In genomic region chr16:91978423-91978822, GRCm38 (mm10) we compare ENCODE assay signal across 28 mouse cellular contexts.
DNase-seq lines count a peak whose midpoint lies in the region; ATAC-seq and TF ChIP-seq lines count a peak whose summit lies in the region.
"Had no signal": no experiment of that assay in that cellular context is flagged by ENCODE, and none has a peak within 500 bp of the region (broad histone marks: within the 10 kb centered on the region; RNA-seq: fewer than 3 reads in every experiment).

No protein-coding gene starts in this region.

- peaks cover 14% of the 10 kb centered on the region for H3K4me1 ChIP-seq in forebrain, embryonic 10.5 days
- 0 out of 2 replicates have a peak, but pooled peaks cover 3% of the 10 kb centered on the region for H3K4me1 ChIP-seq in forebrain, embryonic 14.5 days (ENCODE audit: control insufficient read depth, insufficient read depth, low read length)
- H3K4me1 ChIP-seq in heart, embryonic 14.5 days (ENCODE audit: control insufficient read depth in 2 of 2, insufficient read depth in 2 of 2, low read length in 2 of 2), result peaks cover 12 to 13% of the 10 kb centered on the region in 2 experiments
- no peaks in the 10 kb centered on the region for H3K4me1 ChIP-seq in heart, adult 2 months (ENCODE audit: control insufficient read depth, insufficient read depth, low read length)
- peaks cover 3% of the 10 kb centered on the region; the same call in 1 of the 2 replicates for H3K4me1 ChIP-seq in kidney, adult 2 months (ENCODE audit: control insufficient read depth, insufficient read depth, low read length)
- peaks cover 13% of the 10 kb centered on the region for H3K4me1 ChIP-seq in midbrain, embryonic 10.5 days
- H3K4me1 ChIP-seq in midbrain, embryonic 11.5 days (ENCODE audit: control insufficient read depth, insufficient read depth, low read length), result no peaks in the 10 kb centered on the region
- H3K4me1 ChIP-seq: forebrain, embryonic 15.5 days; hindbrain, embryonic 15.5 days had no signal

- no peaks in the 10 kb centered on the region for H3K79me2 ChIP-seq in heart, adult 2 months (replicated peaks; ENCODE audit: control insufficient read depth, insufficient read depth, low read length)

- H3K36me3 ChIP-seq in forebrain, embryonic 10.5 days (replicated peaks), result no peaks in the 10 kb centered on the region
- H3K36me3 ChIP-seq in forebrain, embryonic 14.5 days (ENCODE audit: control insufficient read depth, insufficient read depth, low read length), result no peaks in the 10 kb centered on the region
- H3K36me3 ChIP-seq in heart, embryonic 14.5 days (ENCODE audit: control insufficient read depth, insufficient read depth, low read length), result no peaks in the 10 kb centered on the region
- H3K36me3 ChIP-seq in heart, adult 2 months (ENCODE audit: control insufficient read depth, insufficient read depth, low read length), result no peaks in the 10 kb centered on the region
- H3K36me3 ChIP-seq in kidney, adult 2 months (ENCODE audit: control insufficient read depth, insufficient read depth, low read length), result no peaks in the 10 kb centered on the region
- H3K36me3 ChIP-seq in midbrain, embryonic 10.5 days, result no peaks in the 10 kb centered on the region
- no peaks in the 10 kb centered on the region for H3K36me3 ChIP-seq in midbrain, embryonic 11.5 days (ENCODE audit: control insufficient read depth, insufficient read depth, low read length)
- H3K36me3 ChIP-seq: forebrain, embryonic 15.5 days; G1E; hindbrain, embryonic 15.5 days; midbrain, embryonic 15.5 days; neural tube, embryonic 15.5 days had no signal

- TF ChIP-seq CTCF in heart, adult 2 months (IDR thresholded peaks at IDR 0.05), result no peak
- TF ChIP-seq CTCF in kidney, adult 2 months (conservative IDR thresholded peaks at IDR 0.05; ENCODE audit: insufficient read depth, insufficient read length, low read depth, low read length), result no peak

- no peaks in the 10 kb centered on the region for H3K9me3 ChIP-seq in forebrain, embryonic 10.5 days
- H3K9me3 ChIP-seq in forebrain, embryonic 14.5 days (replicated peaks; ENCODE audit: control insufficient read depth, low read length), result no peaks in the 10 kb centered on the region
- no peaks in the 10 kb centered on the region for H3K9me3 ChIP-seq in heart, embryonic 14.5 days (ENCODE audit: control insufficient read depth, low read length)
- H3K9me3 ChIP-seq in midbrain, embryonic 10.5 days (replicated peaks), result no peaks in the 10 kb centered on the region
- H3K9me3 ChIP-seq in midbrain, embryonic 11.5 days (ENCODE audit: control insufficient read depth, low read length), result no peaks in the 10 kb centered on the region
- H3K9me3 ChIP-seq: forebrain, embryonic 15.5 days; G1E; hindbrain, embryonic 15.5 days; midbrain, embryonic 15.5 days; neural tube, embryonic 15.5 days had no signal

- WGBS in forebrain, embryonic 10.5 days, result 34% methylated on average over 4 of the region's 4 CpGs
- WGBS in forebrain, embryonic 14.5 days, result 32% methylated on average over 4 of the region's 4 CpGs
- WGBS in heart, embryonic 14.5 days, result 18% methylated on average over 4 of the region's 4 CpGs
- WGBS in heart, adult 2 months, result 60% methylated on average over 4 of the region's 4 CpGs
- WGBS in kidney, adult 2 months, result 23% methylated on average over 4 of the region's 4 CpGs
- WGBS in midbrain, embryonic 10.5 days, result 33% methylated on average over 4 of the region's 4 CpGs
- 16% methylated on average over 4 of the region's 4 CpGs for WGBS in midbrain, embryonic 11.5 days

- no peak overlapping the region for H3K4me3 ChIP-seq in forebrain, embryonic 10.5 days
- H3K4me3 ChIP-seq in forebrain, embryonic 14.5 days (ENCODE audit: low read depth, low read length), result no peak overlapping the region
- H3K4me3 ChIP-seq in heart, embryonic 14.5 days (ENCODE audit: control insufficient read depth in 1 of 2, insufficient read depth in 1 of 2, low read depth in 1 of 2, low read length in 2 of 2), result no peak overlapping the region
- no peak overlapping the region for H3K4me3 ChIP-seq in heart, adult 2 months
- no peak overlapping the region for H3K4me3 ChIP-seq in kidney, adult 2 months (ENCODE audit: insufficient read depth, low read depth, low read length)
- no peak overlapping the region for H3K4me3 ChIP-seq in midbrain, embryonic 10.5 days
- no peak overlapping the region for H3K4me3 ChIP-seq in midbrain, embryonic 11.5 days (ENCODE audit: low read depth, low read length)
- H3K4me3 ChIP-seq: forebrain, embryonic 15.5 days; hindbrain, embryonic 15.5 days; midbrain, embryonic 15.5 days; neural tube, embryonic 15.5 days had no signal

- no peak for ATAC-seq in forebrain, embryonic 14.5 days
- ATAC-seq in heart, embryonic 14.5 days (ENCODE audit: insufficient number of reproducible peaks, insufficient read depth, low FRiP score, low read depth), result no peak
- no peak for ATAC-seq in midbrain, embryonic 11.5 days (ENCODE audit: low FRiP score)
- ATAC-seq: forebrain, embryonic 15.5 days; inflammation-experienced regulatory T-cells, adult 6 months; midbrain, embryonic 15.5 days had no signal

- TF ChIP-seq EP300 in heart, adult 2 months (IDR thresholded peaks at IDR 0.05; ENCODE audit: insufficient read depth, low read depth, low read length), result no peak

- H3K27ac ChIP-seq in forebrain, embryonic 10.5 days, result 0 out of 2 replicates have a peak overlapping the region, but pooled peaks have one; percentile 30
- H3K27ac ChIP-seq in forebrain, embryonic 14.5 days (ENCODE audit: low read depth, low read length), result no peak overlapping the region
- peak overlapping the region; percentile 35 to 62; a peak in 3 of 4 replicates for H3K27ac ChIP-seq in heart, embryonic 14.5 days (replicated peaks in 1 of 2; ENCODE audit: control insufficient read depth in 1 of 2, insufficient read depth in 1 of 2, low read depth in 2 of 2, low read length in 2 of 2)
- no peak overlapping the region for H3K27ac ChIP-seq in heart, adult 2 months
- peak overlapping the region; percentile 86; the same call in 1 of the 2 replicates for H3K27ac ChIP-seq in kidney, adult 2 months (ENCODE audit: insufficient read depth, low read depth, low read length)
- H3K27ac ChIP-seq in midbrain, embryonic 10.5 days (replicated peaks), result peak overlapping the region; percentile 52
- no peak overlapping the region for H3K27ac ChIP-seq in midbrain, embryonic 11.5 days (ENCODE audit: low read depth, low read length)
- H3K27ac ChIP-seq: forebrain, embryonic 15.5 days; hindbrain, embryonic 15.5 days; liver, embryonic 14.5 days; macrophage; midbrain, embryonic 15.5 days; neural tube, embryonic 15.5 days had no signal

- no peak overlapping the region for H3K4me2 ChIP-seq in forebrain, embryonic 14.5 days (ENCODE audit: low read length)
- H3K4me2 ChIP-seq in heart, embryonic 14.5 days (ENCODE audit: low read length), result peak overlapping the region; percentile 0; the same call in 1 of the 2 replicates
- H3K4me2 ChIP-seq in midbrain, embryonic 11.5 days, result no peak overlapping the region
- H3K4me2 ChIP-seq: forebrain, embryonic 15.5 days; hindbrain, embryonic 15.5 days; midbrain, embryonic 15.5 days; neural tube, embryonic 15.5 days had no signal

- DNase-seq in forebrain, embryonic 10.5 days (ENCODE audit: extremely low spot score, low spot score), result no peak
- no peak for DNase-seq in forebrain, embryonic 14.5 days (ENCODE audit: low spot score)
- no peak for DNase-seq in heart, adult 2 months
- no peak for DNase-seq in kidney, adult 2 months
- no peak for DNase-seq in kidney, adult 11 months
- DNase-seq in midbrain, embryonic 10.5 days (ENCODE audit: low spot score), result no peak
- DNase-seq in midbrain, embryonic 11.5 days (ENCODE audit: low spot score, missing footprints), result no peak
- DNase-seq: adrenal gland, adult 8-10 months; cerebellum, adult 2 months; cerebellum, postnatal 14 days; gastrocnemius, postnatal 25 days; heart, postnatal 36 days; layer of hippocampus, adult 9-11 months; liver; lung, adult 2 months; lung, postnatal 10 days; right cerebral cortex, adult 18-20 months; spleen, adult 18-20 months; thymus, postnatal 14 days had no signal

- no peaks in the 10 kb centered on the region for H3K27me3 ChIP-seq in forebrain, embryonic 10.5 days (ENCODE audit: poor library complexity, severe bottlenecking)
- H3K27me3 ChIP-seq in forebrain, embryonic 14.5 days (replicated peaks; ENCODE audit: control insufficient read depth, insufficient read depth, low read length), result no peaks in the 10 kb centered on the region
- H3K27me3 ChIP-seq in heart, embryonic 14.5 days (ENCODE audit: control insufficient read depth, insufficient read depth, low read length), result no peaks in the 10 kb centered on the region
- no peaks in the 10 kb centered on the region for H3K27me3 ChIP-seq in heart, adult 2 months (ENCODE audit: control insufficient read depth, insufficient read depth, low read length)
- H3K27me3 ChIP-seq in kidney, adult 2 months (replicated peaks; ENCODE audit: control insufficient read depth, insufficient read depth, low read length), result no peaks in the 10 kb centered on the region
- H3K27me3 ChIP-seq in midbrain, embryonic 10.5 days (ENCODE audit: low read depth, poor library complexity, severe bottlenecking), result no peaks in the 10 kb centered on the region
- H3K27me3 ChIP-seq in midbrain, embryonic 11.5 days (ENCODE audit: control insufficient read depth, insufficient read depth, low read length), result no peaks in the 10 kb centered on the region
- H3K27me3 ChIP-seq: forebrain, embryonic 15.5 days; hindbrain, embryonic 15.5 days; midbrain, embryonic 15.5 days; neural tube, embryonic 15.5 days had no signal

- no peak for TF ChIP-seq POLR2A in heart, adult 2 months (IDR thresholded peaks at IDR 0.05; ENCODE audit: insufficient read depth, low read depth, low read length)
- TF ChIP-seq POLR2A in kidney, adult 2 months (IDR thresholded peaks at IDR 0.05; ENCODE audit: low read depth, low read length), result no peak

- intact Hi-C loops in heart, adult 2 months (cut with DNase I), result no loop called here

- no peak overlapping the region for H3K9ac ChIP-seq in forebrain, embryonic 14.5 days (ENCODE audit: low read length)
- H3K9ac ChIP-seq in heart, embryonic 14.5 days (ENCODE audit: low read length), result no peak overlapping the region
- H3K9ac ChIP-seq in heart, adult 2 months (ENCODE audit: low read depth, low read length), result no peak overlapping the region
- H3K9ac ChIP-seq in midbrain, embryonic 11.5 days (ENCODE audit: low read length), result no peak overlapping the region
- H3K9ac ChIP-seq: forebrain, embryonic 15.5 days; hindbrain, embryonic 15.5 days; liver, embryonic 14.5 days; midbrain, embryonic 15.5 days; neural tube, embryonic 15.5 days had no signal

Comparison
In these comparisons a context has a peak if more than half of its experiments do, and no peak if none do; other contexts are left out.
1. H3K27ac ChIP-seq: peak in forebrain, embryonic 10.5 days (single experiment), heart, embryonic 14.5 days (2 of 2), kidney, adult 2 months (single experiment) and midbrain, embryonic 10.5 days (single experiment); none in forebrain, embryonic 14.5 days (single experiment), heart, adult 2 months (single experiment) and midbrain, embryonic 11.5 days (single experiment).